Mouse (Mus musculus) thymus, postnatal 4 days (tissue): Measurements from ENCODE around the gene Aebp2.
A peak's percentile ranks its signal among the peaks of the same experiment; 100 is the strongest.

Experiments
- DNase-seq: peaks from one replicate; pipeline ENCODE4 v3.0.0; 2021

Gene Aebp2

DNA sequence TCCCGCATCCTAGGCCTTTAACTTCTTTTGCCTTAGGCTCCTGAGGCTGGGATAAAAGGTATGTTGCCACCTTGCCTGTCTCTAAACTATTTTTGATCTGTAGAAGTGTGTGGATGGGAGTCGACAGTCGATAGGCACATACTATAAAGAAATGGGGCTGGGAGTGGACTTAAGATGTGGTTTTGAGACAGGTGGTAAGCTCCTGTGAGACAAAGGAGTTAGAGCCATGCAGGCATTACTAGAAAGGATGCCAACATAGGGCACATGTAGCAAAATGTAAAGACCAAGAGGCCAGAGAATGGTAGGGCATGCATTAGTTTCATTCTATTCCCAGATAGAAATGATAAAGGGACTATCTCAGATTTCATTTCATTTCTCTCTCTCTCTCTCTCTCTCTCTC lies 34.5 kb downstream of the Aebp2 start:
- DNase-seq: no peak

DNA sequence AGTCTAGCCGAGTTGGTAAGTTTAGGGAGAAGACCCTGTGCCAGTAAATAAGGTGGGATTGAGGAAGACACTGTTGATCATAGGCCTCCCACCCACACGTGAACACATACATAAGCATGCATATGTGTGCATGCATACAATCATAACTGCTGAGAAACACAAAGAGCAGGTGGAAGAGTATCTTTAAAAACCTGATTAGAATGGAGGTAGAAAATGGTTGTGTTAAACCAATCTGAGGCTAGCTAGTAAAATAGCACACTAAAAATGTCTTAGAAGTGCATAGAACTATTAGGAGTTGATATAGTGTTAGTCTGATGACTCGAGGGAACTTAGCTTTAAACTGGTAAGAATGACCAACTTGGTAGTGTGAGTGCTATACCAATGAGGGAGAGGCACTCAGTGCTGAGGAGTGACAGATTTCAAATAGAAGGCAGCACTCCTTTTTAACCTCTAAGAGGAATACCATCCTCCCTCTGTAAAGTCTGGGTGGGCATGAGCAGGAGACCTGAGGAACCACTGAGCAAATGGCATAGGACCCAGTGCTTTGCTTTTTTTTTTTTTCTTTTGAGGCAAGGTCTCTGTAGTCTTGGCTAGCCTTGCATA lies 35.6 kb downstream of the Aebp2 start:
- no peak for DNase-seq

DNA sequence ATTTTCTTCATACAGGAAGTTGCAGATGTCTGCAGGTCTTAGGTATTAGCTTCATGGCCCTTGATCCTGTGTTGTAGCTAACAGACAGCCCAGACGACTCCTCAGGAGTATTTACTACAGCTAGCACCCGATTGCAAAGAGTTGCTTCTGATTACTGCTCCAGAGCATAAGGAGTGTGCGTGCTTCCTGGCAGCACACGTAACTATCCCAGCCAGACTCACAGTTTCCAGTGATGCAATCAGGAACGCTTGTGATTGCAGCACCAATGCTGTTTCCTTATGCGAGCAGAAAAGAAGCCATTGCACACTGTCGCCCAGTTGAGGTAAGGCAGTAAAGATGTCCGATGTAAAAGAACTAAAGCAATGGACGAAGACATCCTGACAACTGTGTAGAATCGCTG lies 38.6 kb downstream of the Aebp2 start:
- DNase-seq: no peak

DNA sequence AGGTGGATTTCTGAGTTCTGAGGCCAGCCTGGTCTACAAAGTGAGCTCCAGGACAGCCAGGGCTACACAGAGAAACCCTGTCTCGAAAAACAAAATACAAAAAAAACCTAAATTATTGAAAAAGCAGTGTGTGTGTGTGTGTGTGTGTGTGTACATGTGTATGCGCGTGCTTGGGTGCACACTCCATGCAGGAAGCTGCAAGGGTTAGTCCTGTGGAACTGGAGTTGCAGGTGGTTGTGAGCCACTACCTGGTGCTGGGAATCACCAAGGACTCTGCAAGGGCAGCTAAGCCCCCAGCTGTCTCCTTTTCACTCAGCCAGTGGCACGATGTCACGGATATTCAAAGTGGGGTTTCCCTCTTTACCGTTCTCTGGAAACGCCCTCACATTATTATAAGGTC lies 39.3 kb downstream of the Aebp2 start:
- no peak for DNase-seq

DNA sequence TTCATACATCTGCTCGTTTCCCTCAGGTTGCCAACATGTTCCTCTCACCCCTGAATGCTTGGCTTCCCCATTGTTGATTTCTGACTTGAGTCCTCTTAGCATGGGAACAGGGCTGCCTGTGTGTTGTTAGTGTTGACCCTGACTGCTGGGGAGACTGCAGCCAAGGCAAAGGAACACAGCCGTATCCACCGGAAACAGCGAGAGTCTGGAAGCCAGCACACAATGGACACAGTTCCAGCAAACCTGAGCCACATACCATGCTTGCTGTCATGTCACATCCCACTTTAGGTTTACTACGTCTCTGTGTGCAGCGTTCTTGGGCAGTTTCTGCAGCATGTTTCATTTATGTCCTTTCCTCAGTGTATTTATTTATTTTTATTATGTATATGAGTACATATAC lies 39.8 kb downstream of the Aebp2 start:
- no peak for DNase-seq

DNA sequence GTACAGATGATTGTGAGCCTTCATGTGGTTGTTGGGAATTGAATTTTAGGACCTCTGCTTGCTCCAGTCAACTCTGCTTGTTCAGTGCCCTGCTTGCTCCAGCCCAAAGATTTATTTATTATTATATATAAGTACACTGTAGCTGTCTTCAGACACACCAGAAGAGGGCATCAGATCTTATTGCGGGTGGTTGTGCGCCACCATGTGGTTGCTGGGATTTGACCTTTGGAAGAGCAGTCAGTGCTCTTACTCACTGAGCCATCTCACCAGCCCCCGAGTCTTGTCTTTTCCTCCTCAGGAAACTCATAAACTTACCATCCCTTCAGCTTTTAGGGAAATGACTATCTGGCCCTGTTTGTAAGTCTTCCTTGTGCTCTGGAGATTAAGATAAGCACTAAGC lies 40.2 kb downstream of the Aebp2 start:
- peak; percentile 32 for DNase-seq

DNA sequence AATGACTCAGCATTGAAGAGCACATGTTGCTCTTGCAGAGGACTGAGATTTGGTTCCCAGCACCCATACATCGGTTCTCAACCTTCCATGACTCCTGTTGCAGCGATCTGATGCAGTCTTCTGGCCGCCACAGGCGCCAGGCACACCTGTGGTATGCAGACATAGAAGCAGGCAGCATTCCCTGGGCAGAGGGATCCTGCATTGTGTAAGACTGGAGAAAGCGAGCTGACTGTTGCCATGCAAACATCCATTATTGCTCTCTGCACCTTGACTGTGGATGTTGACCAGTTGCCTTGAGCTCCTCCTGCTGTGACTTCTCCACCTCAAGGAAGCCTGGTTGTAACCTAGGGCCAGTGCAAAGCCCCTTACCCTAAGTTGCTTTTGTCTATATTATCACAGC lies 42.1 kb downstream of the Aebp2 start:
- DNase-seq: no peak

DNA sequence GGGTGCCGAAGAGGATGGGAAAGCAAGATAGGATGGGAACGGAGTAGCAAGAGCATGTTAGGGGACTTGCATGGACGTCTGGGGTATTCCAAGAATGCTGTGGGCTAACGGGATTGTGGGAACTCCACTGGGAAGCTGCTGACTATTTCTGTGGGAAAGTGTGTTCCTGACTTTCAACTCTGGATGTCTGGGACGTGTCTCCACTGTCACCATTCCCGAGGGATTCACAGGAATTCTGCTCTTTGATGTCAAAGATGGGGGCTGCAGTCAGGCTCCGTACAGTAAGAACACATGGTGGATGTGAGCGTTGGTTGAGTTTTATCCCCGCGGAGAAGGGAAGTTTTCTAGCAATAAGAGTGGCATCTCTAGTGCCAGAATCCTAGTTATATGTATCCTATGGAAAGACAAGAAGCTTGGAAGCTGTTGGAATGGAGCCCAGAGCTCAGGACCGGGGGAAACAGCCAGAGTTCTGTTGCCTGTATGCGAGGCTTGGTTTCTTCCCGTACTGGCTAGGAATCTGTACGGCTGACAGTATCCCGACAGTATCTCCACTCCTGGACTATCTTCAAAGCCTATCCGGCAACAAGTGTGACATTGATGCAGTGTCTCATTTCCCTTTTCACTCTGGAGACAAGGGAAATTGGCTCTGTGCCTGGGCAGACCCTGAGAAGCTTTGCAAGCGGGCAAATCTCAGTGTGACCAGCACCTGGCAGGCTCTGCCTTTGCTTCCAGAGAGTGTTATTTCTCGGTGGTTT lies 44.2 kb downstream of the Aebp2 start:
- DNase-seq: no peak

DNA sequence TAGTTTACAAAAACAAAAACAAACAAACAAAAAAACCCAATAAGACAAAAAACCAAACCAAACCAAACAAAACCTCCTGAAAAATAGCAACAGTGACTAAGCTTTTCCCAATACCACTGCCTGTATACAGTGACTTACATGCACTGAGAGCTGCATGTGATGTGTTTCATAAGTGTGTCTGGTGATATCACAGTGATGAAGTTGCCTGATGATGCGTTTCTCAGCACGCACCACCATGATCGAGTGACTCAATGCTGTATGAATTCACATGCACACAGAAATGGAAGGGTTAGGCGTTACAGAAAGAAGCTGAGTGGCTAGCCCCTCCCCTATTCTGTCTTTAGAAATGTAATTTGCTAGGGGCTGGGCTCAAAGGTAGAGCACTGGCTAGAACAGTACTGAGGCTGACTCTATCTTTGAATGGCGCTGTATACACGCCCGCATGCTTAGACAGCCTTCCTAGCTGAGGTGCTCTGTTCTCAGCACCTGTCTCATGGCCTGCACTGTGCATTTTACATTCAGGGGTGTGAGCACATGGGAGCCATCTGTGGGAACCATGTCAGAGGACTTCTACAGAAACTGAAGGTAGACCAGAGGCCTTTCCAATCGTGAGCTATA lies 44.9 kb downstream of the Aebp2 start:
- DNase-seq: no peak

DNA sequence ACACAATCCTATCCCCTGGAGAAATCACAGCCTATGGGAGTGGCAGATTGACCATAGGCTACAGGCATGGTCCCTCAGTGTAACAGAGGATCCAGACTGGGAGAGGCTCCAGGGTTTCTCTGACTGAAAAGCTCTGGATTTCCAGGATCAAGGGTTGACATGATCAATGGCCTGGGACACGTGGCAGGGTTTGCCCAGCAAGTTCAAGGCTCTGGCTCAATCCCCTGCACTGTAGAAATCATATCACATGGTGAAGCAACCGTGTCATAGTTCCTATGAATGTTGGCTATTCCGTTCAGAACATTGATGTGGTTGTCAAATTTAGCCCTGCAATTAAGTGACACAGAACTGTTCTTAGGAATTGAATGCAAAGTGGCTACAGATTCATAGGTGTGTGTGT lies 52.0 kb downstream of the Aebp2 start:
- DNase-seq: no peak

DNA sequence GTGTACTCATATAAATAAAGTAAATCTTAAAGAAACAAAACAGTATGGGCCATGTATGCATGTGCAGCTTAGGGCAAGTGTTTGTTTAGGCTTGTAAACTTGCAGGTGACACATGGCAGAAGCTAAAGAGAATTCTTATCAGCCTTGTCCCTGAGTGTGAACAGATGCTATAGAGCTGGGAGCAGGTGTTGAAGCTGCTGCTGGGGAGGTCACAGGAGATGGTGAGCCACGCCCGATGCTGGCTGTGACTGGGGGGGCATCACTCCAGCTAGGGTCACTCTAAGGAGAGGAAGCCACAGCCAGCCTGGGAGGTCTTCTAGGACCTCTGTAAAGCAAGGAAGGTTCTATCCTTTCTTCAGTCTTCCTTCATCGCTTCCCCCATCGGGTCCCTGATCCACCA lies 53.6 kb downstream of the Aebp2 start:
- no peak for DNase-seq

DNA sequence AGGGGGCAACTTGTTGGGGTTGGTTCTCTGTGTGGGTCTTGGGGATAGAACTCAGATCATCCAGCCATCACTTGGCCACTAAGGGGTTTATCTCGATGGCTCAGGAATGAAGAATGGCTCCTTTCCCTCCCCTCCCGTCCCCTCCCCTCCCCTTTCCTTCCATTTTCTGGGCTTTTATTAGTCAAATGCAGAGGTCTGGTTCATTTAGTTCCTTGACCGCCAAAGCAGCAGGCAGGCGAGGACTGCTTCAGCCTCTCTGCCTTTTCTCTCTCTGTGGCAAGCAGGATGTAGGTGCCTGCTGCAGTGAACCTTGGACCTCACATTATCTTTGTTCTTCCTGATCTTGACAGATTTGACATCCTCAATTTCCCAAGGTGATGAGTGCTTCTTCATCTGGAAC lies 54.6 kb downstream of the Aebp2 start:
- DNase-seq: no peak

DNA sequence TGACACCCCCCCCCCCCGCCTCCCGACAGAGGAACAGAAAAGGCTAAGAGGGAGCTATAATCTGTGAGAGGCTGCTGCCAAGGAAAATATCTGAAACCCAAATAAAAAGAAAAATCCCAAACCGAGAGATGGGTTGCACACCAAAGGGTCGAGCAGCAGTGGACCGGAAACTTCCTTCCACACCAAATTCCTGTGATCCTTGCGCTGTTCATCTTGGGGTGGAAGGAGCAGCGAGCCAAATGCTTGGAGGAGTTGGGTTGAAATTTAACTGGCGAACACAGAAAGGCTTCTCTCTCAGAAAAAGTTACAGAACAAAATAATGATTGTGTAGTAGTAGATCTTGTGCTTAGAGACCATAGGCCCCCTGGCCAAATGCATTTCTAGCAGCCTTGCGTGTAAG lies 55.5 kb downstream of the Aebp2 start:
- no peak for DNase-seq

DNA sequence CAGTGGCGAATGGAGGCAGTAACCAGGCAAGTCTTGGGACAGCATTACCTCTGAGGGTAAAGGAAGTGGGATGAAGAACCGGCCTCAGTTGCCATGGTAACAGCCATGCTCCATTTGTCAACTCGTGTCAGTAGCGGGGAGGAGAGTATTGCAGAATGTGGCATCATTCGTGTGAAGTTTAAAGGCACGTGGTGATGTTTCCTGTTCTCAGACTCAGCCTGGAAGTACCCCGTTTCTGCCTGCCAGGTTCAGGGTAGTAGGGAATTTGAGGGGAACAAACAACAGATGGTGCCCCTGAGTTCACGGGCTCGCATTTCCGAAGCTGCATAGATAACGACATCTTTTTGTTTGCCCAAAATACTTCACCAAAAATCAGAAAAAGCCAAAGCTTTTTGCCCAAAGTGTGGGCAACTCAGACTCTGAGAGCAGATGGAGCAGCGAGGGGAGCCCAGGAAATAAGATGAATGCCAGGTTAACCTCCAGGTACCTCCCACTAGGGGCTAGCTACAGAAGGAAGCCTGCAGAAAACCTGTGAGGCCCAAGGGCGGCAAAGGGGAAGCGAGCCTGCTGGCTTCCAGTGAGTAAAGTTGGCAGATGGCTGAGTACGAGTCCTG lies 56.3 kb downstream of the Aebp2 start:
- peak; percentile 68 for DNase-seq

DNA sequence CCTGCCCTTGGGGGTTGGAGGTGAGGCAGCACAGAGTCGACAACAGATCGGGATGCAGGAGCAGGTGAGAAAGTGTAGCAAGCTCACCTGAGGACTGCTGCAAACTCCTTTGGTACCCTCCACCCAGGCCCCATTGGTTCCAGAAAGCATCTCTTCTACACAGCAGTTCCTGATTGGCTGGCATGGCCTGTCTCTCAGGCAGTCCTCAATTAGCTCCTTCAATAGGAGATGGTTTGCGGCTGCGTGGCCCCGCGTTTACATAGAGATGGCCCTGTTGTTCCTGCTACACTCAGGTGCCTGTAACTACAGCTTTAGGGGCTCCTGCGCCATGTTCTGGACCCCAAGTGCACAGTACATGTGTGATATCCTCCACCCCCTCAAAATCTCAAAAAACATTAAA lies 58.2 kb downstream of the Aebp2 start:
- DNase-seq: no peak

DNA sequence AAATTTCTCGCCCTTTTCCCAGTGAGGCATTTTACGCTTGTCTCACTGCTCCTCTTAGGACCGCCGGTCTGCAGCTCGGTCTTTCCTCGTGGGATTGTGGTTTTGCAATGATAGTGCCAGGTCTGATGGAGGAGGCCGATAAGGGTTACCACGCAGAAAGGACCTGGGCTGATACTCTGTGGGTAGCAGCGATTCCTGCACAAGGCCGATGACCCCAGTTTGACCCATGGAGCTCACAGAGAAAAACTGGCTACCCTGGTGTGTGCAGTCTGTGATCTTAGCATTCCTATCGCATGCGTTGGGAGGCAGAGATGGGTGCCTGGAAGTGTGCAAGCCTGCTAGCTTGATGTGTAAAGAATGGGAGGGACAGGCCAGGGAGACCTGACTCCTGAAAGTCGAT lies 60.4 kb downstream of the Aebp2 start:
- no peak for DNase-seq

DNA sequence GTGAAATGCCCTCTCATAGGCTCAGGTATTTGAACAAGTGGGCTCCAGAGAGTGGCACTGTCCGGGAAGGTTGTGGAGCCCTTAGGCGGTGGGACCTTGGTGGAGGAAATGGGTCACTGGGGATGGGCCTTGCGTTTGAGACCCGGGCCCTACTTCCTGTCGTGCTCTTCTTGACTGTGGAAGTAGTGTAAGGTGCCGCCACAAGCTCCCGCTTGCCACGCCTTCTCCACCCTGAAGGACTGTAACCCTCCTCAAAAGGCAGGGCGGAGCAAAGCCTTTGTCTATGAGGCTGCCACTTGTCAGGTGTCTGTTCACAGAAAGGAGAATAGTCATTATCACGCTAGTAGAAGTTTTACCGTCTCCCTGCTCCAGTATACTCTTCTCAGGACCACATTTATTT lies 61.9 kb downstream of the Aebp2 start:
- no peak for DNase-seq

DNA sequence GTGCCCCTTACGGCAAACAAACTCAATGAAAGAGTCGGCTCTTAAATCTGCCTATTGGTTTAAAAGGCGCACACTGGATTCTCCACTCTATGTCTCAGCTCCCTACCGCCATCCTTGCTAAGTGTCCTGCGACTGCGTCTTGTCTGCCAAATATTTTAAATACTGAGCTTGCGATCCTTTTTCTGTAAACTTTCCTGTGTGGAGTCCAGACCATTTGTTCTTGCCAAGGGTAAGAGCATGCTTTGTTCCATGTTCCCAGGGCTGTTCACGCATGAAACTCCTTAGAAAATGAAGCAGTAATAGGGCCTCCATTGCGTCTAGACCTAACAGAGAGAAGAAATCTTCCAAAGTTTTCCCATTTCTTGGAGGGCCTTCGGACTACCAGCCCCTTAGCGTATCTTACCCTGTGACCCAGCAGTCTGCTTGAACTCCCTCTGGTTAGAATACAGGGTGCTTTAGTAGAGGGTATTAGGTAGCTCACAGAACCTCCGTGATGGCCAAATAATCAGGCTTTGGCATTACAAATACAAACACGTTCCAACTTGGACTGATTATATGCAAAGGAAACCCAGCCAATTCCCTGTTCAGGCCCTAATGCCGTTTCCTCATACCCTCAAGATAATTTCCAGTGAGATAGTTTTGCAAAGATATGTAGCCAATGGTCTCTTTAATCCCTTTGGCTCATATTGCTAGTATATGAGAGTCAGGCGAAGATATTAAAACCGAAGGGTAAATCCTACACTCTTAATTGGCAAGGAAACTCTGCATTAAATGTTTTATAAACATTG lies 67.3 kb downstream of the Aebp2 start:
- no peak for DNase-seq

DNA sequence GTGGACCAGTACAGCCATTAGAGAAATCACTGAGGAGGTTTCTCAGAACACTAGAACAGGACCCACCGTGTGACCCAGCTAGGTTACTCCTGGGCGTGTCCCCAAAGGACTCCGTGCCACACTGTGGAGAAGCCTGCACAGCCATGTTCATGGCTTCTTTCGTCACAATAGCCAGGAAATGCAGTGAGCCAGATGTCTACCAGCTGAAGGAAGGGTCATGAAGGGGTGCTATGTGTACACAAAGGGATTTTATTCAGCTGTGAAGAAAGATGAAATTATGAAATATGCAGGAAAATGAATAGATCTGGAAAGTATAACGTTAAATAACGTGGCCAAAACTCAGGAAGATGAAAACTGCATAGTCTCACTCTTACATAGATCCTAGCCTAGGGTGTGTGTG lies 69.7 kb downstream of the Aebp2 start:
- DNase-seq: no peak

DNA sequence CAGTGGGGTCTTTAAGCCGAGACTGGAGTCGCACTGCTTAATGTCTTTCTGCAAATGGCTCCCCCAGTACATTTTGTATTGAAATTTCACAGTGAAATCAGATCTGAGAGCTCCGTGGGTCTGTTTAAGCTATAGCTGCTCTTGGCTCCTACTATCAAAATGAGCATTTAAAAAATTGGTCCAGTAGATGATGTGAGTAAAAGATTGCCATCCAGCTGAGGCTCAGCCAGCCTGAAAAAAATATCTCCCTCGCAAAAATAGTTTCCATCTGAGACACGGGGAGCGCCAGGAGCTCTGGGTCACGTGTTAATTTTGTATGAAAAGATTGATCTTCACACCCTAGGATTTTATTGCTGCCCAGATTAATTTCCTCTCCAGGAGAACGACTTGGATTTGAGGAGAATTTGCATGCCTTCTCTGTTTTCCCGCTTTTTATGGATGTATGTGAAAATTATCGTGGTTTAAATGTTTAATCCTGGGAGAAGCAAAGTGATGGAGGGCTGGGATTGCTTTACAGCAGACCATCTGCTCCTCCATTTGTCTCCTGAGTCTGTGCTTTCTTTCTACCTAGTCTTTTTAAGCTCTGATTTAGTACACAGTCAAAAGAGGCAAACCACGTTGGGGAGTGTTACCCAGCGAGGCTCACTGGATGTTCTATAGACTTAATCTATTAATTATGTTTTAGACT lies 73.9 kb downstream of the Aebp2 start:
- DNase-seq: no peak

DNA sequence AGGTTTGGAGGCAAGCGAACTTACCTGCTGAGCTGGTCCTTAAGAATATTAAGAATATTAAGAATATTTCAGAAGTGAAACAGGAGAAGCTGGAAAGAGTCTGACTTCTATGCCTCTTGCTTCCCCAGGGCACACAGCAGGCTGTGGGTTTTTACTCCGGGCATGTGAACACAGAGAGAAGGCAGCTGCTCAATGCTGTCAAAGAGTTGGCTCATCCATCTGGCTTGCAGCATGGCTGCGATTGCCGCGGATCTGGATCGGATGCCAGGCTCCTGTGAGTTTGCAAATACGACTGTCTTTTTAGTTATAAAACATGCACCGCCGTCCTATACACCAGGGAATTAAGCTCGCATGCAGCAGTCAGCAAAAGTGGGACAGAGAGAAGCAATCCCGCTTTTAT lies 75.5 kb downstream of the Aebp2 start:
- DNase-seq: no peak

DNA sequence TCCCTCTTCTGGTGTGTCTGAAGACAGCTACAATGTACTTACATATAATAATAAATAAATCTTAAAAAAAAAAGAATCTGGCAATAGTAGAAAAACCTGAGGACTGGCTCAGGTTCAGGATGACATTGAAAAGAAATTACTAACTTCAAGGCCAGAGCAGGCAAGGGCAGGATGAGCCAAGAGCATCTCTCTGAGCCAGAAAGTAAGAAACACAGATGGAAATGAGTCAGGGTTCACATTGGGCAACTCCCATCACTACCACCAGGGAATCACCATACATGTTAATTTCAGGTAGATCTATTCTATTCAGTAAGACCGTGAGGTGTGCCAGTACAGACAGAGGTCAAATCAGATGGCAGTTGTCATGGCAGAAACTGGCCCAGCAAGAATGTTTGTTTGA lies 76.1 kb downstream of the Aebp2 start:
- no peak for DNase-seq

DNA sequence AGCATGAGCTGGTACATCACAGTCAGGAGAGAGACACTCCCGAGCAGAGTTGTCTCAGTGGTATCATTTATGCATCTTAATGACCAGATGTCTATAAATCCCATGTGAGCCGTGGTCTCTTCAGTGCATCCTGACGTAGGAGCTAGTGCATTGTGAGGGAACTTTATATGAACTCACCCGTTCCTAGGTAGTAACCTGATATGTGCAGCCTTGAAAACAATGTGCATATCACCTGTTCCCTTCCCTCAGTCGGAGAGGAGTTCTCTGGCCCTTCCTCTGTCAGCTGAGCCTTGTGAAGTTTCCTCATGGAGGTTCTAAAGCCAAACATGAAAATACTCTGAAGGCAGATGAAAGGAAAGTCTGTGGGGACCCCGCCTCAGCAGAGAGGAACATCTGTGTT lies 78.8 kb downstream of the Aebp2 start:
- no peak for DNase-seq
